Mouse (Mus musculus): ENCODE results near the gene Ager.

The Ager gene

DNA sequence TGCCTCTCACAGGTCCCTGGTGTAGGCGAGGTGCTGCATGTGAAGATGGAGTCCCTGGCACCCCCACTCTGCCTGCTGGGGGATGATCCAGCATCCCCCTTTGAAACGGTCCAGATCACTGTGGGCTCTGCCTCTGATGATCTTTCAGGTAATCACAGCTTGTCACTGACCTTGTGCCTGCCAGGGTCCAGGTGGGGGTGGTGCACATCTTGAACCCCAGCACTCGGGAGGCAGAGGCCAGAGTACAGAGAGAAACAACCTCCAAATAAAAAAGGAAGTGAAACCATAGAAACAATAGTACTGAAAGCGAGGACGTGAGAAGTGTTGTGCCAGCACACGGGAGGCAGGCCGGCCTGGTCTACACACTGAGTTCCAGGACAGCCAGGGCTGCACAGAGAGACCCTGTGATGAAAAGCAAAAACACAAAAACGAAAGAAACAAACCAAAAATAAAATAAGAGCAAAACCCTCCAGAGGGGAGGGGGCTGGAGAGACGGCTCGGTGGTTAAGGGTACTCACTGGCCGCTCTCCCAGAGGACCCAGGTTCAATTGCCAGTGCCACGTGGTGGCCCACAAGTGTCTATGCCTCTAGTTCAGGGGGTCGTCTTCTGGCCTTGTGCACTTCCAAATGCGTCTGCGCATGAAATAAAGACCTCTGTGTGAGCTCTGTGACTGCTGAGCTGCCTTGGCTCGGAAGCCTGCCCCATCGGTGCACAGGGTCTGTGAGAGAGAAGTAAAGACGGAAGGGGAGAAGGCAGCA, 51.6 kb downstream of the Ager start:
- in situ Hi-C loops (cut with MboI, MseI) = loop anchor here (10.0 kb wide), 1 partner anchor 614 kb away; the partner anchor contains the start of genes Col11a2, Rxrb and Slc39a7

Data from regulatory T cell (primary cell).